Mouse (Mus musculus) lung, postnatal 0 days (tissue): ENCODE results near the gene Med12l.

Experiments
- CTCF ChIP-seq: IDR thresholded peaks from 2 replicates; pipeline ENCODE4 v1.5.1; 2016; ENCODE audit warnings: antibody characterized with exemption, mild to moderate bottlenecking
- EP300 ChIP-seq: IDR thresholded peaks from 2 replicates; pipeline ENCODE4 v1.6.1; 2016; ENCODE audit warnings: antibody characterized with exemption, mild to moderate bottlenecking, control low read depth

DNA sequence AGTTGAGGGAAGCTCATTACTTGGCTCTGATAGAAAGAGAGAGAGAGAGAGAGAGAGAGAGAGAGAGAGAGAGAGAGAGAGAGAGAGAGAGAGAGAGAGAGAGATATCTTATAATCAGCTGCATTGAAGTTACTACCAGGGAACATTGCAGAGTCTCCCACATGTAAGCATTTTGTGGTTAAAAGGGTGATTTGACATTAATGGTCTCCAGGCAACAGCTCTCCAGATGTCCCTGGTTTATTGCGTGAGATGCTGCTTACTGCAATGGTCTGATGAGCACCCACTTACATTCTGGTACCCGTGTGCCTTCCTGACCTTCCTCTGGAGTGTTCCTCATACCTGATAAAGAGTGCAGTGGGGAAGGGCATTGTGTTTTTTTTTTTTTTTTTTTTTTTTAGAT lies 149.3 kb downstream of the Med12l start:
- no peak for TF ChIP-seq CTCF
- TF ChIP-seq EP300, result no peak
